Mouse (Mus musculus) intestine, postnatal 0 days (tissue): ENCODE measurements at regions not wholly inside any gene's neighbourhood (a gene's known extent, or its start where the extent isn't known, plus 50 kb on each side); places are given as distances from the start of the nearest gene placed in this dataset.

Experiments used
- ATAC-seq: fragments of 200-750 bp; cut with Nextera tagmentation; 2 replicates; pipeline ENCODE4 v1.8.0; 2017; ENCODE audit warnings: mild to moderate bottlenecking, moderate TSS enrichment, moderate library complexity
- H3K27ac ChIP-seq: fragments of 300-500 bp; sonication (generic); 2 replicates; pipeline ENCODE4 v1.5.1; 2014; ENCODE audit warnings: mild to moderate bottlenecking, low read depth, low read length, moderate library complexity
- H3K27me3 ChIP-seq: fragments of 300-500 bp; sonication (generic); replicated peaks from 2 replicates; pipeline ENCODE4 v1.6.1; 2014; ENCODE audit warnings: low read length, mixed read lengths; ENCODE audit not compliant: control insufficient read depth, insufficient read depth
- H3K36me3 ChIP-seq: fragments of 300-500 bp; sonication (generic); 2 replicates; pipeline ENCODE4 v1.6.1; 2014; ENCODE audit warnings: mild to moderate bottlenecking, moderate library complexity; ENCODE audit not compliant: control insufficient read depth, insufficient read depth
- H3K4me1 ChIP-seq: fragments of 300-500 bp; sonication (generic); replicated peaks from 2 replicates; pipeline ENCODE4 v1.6.1; 2014; ENCODE audit warnings: antibody characterized with exemption, low read length, mixed read lengths; ENCODE audit not compliant: control insufficient read depth, insufficient read depth
- H3K4me2 ChIP-seq: fragments of 300-500 bp; sonication (generic); replicated peaks from 2 replicates; pipeline ENCODE4 v1.6.1; 2014; ENCODE audit warnings: low read depth, mild to moderate bottlenecking, moderate library complexity
- H3K4me3 ChIP-seq: fragments of 300-500 bp; sonication (generic); 2 replicates; pipeline ENCODE4 v1.5.1; 2014; ENCODE audit warnings: low read depth, low read length
- H3K9ac ChIP-seq: fragments of 300-500 bp; sonication (generic); 2 replicates; pipeline ENCODE4 v1.6.1; 2014; ENCODE audit warnings: mild to moderate bottlenecking, low read depth, low read length
- H3K9me3 ChIP-seq: fragments of 300-500 bp; sonication (generic); 2 replicates; pipeline ENCODE4 v1.6.1; 2016; ENCODE audit warnings: mixed run types; ENCODE audit not compliant: control insufficient read depth
- CTCF ChIP-seq: sonication (generic); IDR thresholded peaks from 2 replicates; pipeline ENCODE4 v1.5.1; 2016; ENCODE audit warnings: low read depth, mild to moderate bottlenecking, control low read depth, antibody characterized with exemption, moderate library complexity
- WGBS: fragments of 180-500 bp; shearing (Covaris S2); extraction: QIAGEN DNeasy Blood & Tissue Kit; methylation state at CpG from one replicate; pipeline ENCODE4 v1.1.7; 2014; 5-methylcytosine and 5-hydroxymethylcytosine counted together

DNA sequence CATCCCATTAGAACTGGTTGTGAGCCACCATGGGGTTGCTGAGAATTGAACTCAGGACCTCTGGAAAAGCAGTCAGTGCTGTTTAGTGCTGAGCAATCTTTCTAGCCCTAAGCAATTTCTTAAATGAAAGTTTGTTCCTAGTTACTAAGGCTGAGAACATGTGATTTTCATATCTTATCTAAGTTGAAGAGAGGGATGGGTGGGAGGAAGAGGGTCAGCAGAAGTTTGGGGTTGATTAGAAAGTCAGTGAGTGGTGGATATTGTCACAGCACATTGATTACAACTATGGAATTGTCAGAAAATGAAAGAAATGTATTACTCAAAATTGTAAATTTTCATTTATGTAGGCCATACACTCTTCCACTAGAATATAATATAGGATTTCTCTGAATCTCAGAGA lies 337.4 kb upstream of the Robo2 start:
- no peak for ATAC-seq
- Histone ChIP-seq H3K4me2 (no peak overlapping the region), H3K36me3 (no peaks in the 10 kb centered on the region)

DNA sequence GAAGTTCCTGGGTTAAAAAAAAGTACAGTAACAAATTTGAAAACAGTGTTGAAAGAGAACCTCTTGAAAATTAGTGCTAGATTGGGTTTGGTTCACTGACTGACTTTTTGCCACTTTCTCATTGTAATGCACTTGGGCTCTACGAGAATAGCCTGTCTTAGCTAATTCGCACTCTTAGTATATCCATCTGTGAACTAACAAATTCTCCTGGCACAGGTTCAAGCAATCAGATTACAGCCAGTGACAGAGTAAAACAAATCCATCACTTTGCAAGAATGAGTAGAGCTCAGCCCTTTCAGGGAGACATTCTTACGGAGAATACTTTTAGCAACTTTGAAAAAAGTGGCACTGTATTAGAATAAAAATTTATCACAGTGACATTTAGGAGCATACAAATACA lies 331.9 kb upstream of the Robo2 start:
- Histone ChIP-seq H3K4me1 (no peaks in the 10 kb centered on the region), H3K4me3 (no peak overlapping the region), H3K4me2 (no peak overlapping the region), H3K36me3 (no peaks in the 10 kb centered on the region), H3K9ac (no peak overlapping the region), H3K27me3 (no peaks in the 10 kb centered on the region), H3K27ac (no peak overlapping the region), H3K9me3 (no peaks in the 10 kb centered on the region)
- no peak for ATAC-seq
- 60% methylated on average over 3 of the region's 3 CpGs for WGBS
- TF ChIP-seq CTCF: no peak

More for the DNA sequence above, 337.4 kb upstream of the Robo2 start:
- Histone ChIP-seq H3K9ac (no peak overlapping the region), H3K27me3 (no peaks in the 10 kb centered on the region), H3K27ac (no peak overlapping the region), H3K9me3 (no peaks in the 10 kb centered on the region), H3K4me3 (no peak overlapping the region), H3K4me1 (no peaks in the 10 kb centered on the region)
- TF ChIP-seq CTCF: no peak

- no peaks in the 10 kb centered on the region for H3K27me3 ChIP-seq
- H3K27ac ChIP-seq: no peak overlapping the region
- no peaks in the 10 kb centered on the region for H3K9me3 ChIP-seq
- 0 out of 2 replicates have a peak overlapping the region, but pooled peaks have one; percentile 13 for H3K4me2 ChIP-seq
- no peak for ATAC-seq
- 42% methylated on average over 12 of the region's 12 CpGs for WGBS
- H3K36me3 ChIP-seq: no peaks in the 10 kb centered on the region
- no peak overlapping the region for H3K9ac ChIP-seq
- no peak overlapping the region for H3K4me3 ChIP-seq
- no peak for TF ChIP-seq CTCF
- no peaks in the 10 kb centered on the region for H3K4me1 ChIP-seq
Observed at GRCm38 (mm10) chr16:74739194-74740135, 327.8 kb upstream of the Robo2 start.

GRCm38 (mm10) chr16:74732940-74733776 lies 321.5 kb upstream of the Robo2 start:
- 87% methylated on average over 9 of the region's 9 CpGs for WGBS
- ATAC-seq: no peak
- Histone ChIP-seq H3K4me1 (no peaks in the 10 kb centered on the region), H3K36me3 (no peaks in the 10 kb centered on the region), H3K27ac (no peak overlapping the region), H3K4me3 (no peak overlapping the region), H3K9me3 (no peaks in the 10 kb centered on the region), H3K4me2 (no peak overlapping the region), H3K27me3 (no peaks in the 10 kb centered on the region), H3K9ac (no peak overlapping the region)
- no peak for TF ChIP-seq CTCF

DNA sequence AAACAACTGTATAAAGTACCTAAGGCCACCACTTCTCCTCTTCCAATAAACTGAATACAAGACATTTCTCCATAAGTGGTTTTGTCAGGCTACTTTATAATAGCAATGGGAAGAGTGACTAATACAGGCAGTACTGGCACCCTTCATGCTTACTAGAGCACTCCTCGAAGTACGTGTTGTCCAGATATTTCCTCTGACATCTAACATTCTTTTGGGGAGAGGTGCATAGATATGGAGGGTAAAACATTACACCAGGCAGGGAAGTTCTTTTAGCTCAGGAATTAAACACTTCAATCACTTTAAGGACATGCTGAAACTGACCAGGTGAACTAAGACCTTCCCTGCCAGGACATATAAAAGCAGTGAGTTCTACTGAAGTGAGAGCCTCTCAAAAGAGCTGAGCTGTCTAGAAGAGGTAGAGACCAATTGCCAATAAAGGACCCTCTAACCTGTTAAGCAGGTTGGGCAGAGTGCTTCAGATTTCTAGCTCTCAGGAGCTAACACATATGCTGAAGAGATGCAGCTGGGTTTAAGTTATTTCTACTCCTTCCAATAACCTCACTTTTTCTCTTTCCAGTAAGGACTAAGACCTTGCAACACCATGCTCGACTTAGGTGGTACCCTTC lies 318.7 kb upstream of the Robo2 start:
- no peak for TF ChIP-seq CTCF
- H3K9me3 ChIP-seq: no peaks in the 10 kb centered on the region
- 55% methylated on average over 3 of the region's 3 CpGs for WGBS
- no peak overlapping the region for H3K4me3 ChIP-seq
- ATAC-seq: no peak
- H3K4me1 ChIP-seq: no peaks in the 10 kb centered on the region
- no peak overlapping the region for H3K4me2 ChIP-seq
- no peaks in the 10 kb centered on the region for H3K27me3 ChIP-seq
- no peaks in the 10 kb centered on the region for H3K36me3 ChIP-seq
- H3K9ac ChIP-seq: no peak overlapping the region
- H3K27ac ChIP-seq: no peak overlapping the region

DNA sequence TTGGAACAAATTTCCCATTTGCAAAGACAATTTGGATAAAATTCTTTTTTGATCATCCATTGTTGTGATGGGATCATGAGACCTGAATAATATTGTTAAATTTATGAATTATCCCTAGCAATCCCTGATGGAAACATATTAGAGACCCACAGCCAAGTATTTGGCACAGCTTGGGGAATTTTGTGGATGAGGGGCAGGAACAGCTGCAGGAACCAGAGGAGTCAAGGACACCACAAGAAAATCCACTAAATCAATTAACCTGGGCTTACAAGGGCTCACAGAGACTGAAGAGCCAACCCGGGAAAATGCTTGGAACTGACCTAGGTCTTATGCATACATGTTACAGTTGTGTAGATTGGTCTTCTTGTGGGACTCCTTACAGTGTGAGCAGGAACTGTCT lies 311.6 kb upstream of the Robo2 start:
- no peak overlapping the region for H3K9ac ChIP-seq
- no peak for ATAC-seq
- no peaks in the 10 kb centered on the region for H3K9me3 ChIP-seq
- H3K4me3 ChIP-seq: no peak overlapping the region
- H3K27ac ChIP-seq: no peak overlapping the region
- no peaks in the 10 kb centered on the region for H3K36me3 ChIP-seq
- WGBS: 40% methylated on average over 1 of the region's 1 CpGs
- no peaks in the 10 kb centered on the region for H3K4me1 ChIP-seq
- no peak overlapping the region for H3K4me2 ChIP-seq
- TF ChIP-seq CTCF: no peak
- H3K27me3 ChIP-seq: no peaks in the 10 kb centered on the region
